In the genomic region with DNA sequence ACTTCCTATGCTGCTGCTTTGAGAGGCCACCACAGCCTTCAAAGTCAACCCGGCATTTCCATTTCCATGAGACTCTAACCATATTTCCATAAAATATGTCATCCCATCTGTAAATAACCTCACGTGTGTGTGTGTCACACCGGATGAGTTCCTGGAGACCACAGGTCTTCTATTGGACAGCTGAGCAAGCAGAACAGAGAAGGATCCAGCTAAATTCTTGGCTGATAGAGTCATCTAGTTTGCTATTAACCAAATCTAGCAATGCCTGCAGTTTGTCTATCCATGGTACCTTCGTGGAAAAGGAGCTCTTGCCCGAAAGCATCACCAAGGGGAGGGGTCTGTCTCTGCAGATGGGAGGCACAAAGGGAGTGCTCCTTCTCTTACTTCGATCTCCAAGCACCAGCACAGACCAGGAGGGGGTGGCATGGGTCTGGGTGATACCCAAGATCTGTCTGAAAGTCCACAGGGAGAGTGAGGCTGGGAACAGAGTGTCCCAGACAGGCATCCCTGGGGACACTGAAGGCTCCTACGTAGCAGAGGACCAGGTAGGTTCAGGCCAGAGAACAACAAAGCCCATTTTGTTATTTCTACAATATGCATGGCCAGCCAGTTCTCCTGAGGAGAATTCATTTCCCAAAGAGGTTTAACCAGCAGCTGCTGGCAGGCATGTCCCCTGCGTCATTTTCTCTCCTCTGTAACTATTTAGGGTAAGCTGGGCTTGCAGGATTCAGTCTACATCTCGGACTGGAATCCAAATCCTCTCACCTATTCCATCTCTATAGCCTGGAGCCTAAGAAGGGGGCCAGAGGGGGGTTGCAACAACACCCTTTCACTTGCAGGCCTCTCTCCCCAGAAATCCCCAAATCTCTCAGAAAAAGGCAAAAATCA, we compare ENCODE assay signal across 1 mouse cellular context.
TF ChIP-seq lines count a peak whose summit lies in the region.

No protein-coding gene starts in this region.

TF ChIP-seq in CH12.LX, 34 proteins besides CTCF, POLR2A, EP300 and RAD21 (continued from another document):
- TF ChIP-seq RCOR1 (conservative IDR thresholded peaks at IDR 0.05; ENCODE audit: low read depth, low read length): no peak
- no peak for TF ChIP-seq UBTF (IDR thresholded peaks at IDR 0.05; ENCODE audit: low read depth, low read length)
- no peak for TF ChIP-seq NELFE (IDR thresholded peaks at IDR 0.05; ENCODE audit: low read depth, low read length)
- no peak for TF ChIP-seq NRF1 (IDR thresholded peaks at IDR 0.05; ENCODE audit: low read depth, low read length)
- TF ChIP-seq SMC3 (IDR thresholded peaks at IDR 0.05; ENCODE audit: low read depth, low read length): peak; percentile 3; the same call in 1 of the 2 replicates
- 0 out of 2 replicates have a peak, but pooled peaks have one; percentile 6 for TF ChIP-seq MAFK (IDR thresholded peaks at IDR 0.05; ENCODE audit: insufficient replicate concordance, low read length)
- no peak for TF ChIP-seq PAX5 (IDR thresholded peaks at IDR 0.05; ENCODE audit: low read length)
- TF ChIP-seq GABPA (IDR thresholded peaks at IDR 0.05; ENCODE audit: insufficient replicate concordance, low read depth, low read length): no peak
- TF ChIP-seq MYC (IDR thresholded peaks at IDR 0.05; ENCODE audit: low read depth, low read length): no peak
- no peak for TF ChIP-seq TBP (conservative IDR thresholded peaks at IDR 0.05; ENCODE audit: low read depth, low read length)
- no peak for TF ChIP-seq SIN3A (IDR thresholded peaks at IDR 0.05; ENCODE audit: low read length)
- TF ChIP-seq ETS1 (conservative IDR thresholded peaks at IDR 0.05; ENCODE audit: low read depth, low read length): 0 out of 2 replicates have a peak, but pooled peaks have one; percentile 8
- no peak for TF ChIP-seq CHD1 (IDR thresholded peaks at IDR 0.05; ENCODE audit: low read depth, low read length)
TF ChIP-seq in CH12.LX: peak in this region for 3.
